Mouse (Mus musculus): ENCODE results near the gene Trio. TPM values are rescaled to one million over a fixed set of nuclear protein-coding genes. Genes with fewer than 3 reads are reported as not detected.

The Trio gene
- polyA plus RNA-seq, 1 experiment = 17.5 TPM

GRCm38 (mm10) chr15:27702972-27703313 is 322.7 kb downstream of the Trio start:
- no peak for TF ChIP-seq CTCF (IDR thresholded peaks at IDR 0.05; ENCODE audit: extremely low read depth, insufficient read length, insufficient replicate concordance, low read depth, low read length)
- TF ChIP-seq POLR2A (IDR thresholded peaks at IDR 0.05; ENCODE audit: low read depth, low read length) = no peak
- no peaks in the 10 kb centered on the region for H3K36me3 ChIP-seq (ENCODE audit: control insufficient read depth, insufficient read depth, low read length)
- peaks cover 3% of the 10 kb centered on the region for H3K4me1 ChIP-seq (ENCODE audit: control insufficient read depth, insufficient read depth, insufficient read length, low read length)
- H3K4me3 ChIP-seq (ENCODE audit: low read depth, low read length) = no peak overlapping the region
- peak overlapping the region; percentile 46; the same call in 1 of the 2 replicates for H3K27ac ChIP-seq (ENCODE audit: insufficient read depth, low read depth, low read length)
- WGBS = 11% methylated on average over 1 of the region's 1 CpGs
- no peaks in the 10 kb centered on the region for H3K27me3 ChIP-seq (ENCODE audit: control insufficient read depth, insufficient read depth, low read length)

GRCm38 (mm10) chr15:27702031-27702971 is 323.3 kb downstream of the Trio start:
- Histone ChIP-seq H3K36me3 (ENCODE audit: control insufficient read depth, insufficient read depth, low read length) (no peaks in the 10 kb centered on the region), H3K4me1 (ENCODE audit: control insufficient read depth, insufficient read depth, insufficient read length, low read length) (peaks cover 3% of the 10 kb centered on the region), H3K27ac (ENCODE audit: insufficient read depth, low read depth, low read length) (peak overlapping the region; percentile 46; the same call in 1 of the 2 replicates), H3K4me3 (ENCODE audit: low read depth, low read length) (no peak overlapping the region), H3K27me3 (ENCODE audit: control insufficient read depth, insufficient read depth, low read length) (no peaks in the 10 kb centered on the region)
- TF ChIP-seq POLR2A (IDR thresholded peaks at IDR 0.05; ENCODE audit: low read depth, low read length) = no peak
- TF ChIP-seq CTCF (IDR thresholded peaks at IDR 0.05; ENCODE audit: extremely low read depth, insufficient read length, insufficient replicate concordance, low read depth, low read length) = no peak
- WGBS = 31% methylated on average over 11 of the region's 11 CpGs

GRCm38 (mm10) chr15:27697632-27698031 is 328.0 kb downstream of the Trio start:
- Histone ChIP-seq H3K27me3 (ENCODE audit: control insufficient read depth, insufficient read depth, low read length) (no peaks in the 10 kb centered on the region), H3K36me3 (ENCODE audit: control insufficient read depth, insufficient read depth, low read length) (no peaks in the 10 kb centered on the region), H3K4me1 (ENCODE audit: control insufficient read depth, insufficient read depth, insufficient read length, low read length) (peaks cover 3% of the 10 kb centered on the region), H3K4me3 (ENCODE audit: low read depth, low read length) (no peak overlapping the region), H3K27ac (ENCODE audit: insufficient read depth, low read depth, low read length) (no peak overlapping the region)
- WGBS = 87% methylated on average over 5 of the region's 5 CpGs
- no peak for TF ChIP-seq POLR2A (IDR thresholded peaks at IDR 0.05; ENCODE audit: low read depth, low read length)

- 88% methylated on average over 10 of the region's 10 CpGs for WGBS
- H3K4me3 ChIP-seq (ENCODE audit: low read depth, low read length) = no peak overlapping the region
- no peak overlapping the region for H3K27ac ChIP-seq (ENCODE audit: insufficient read depth, low read depth, low read length)
- H3K4me1 ChIP-seq (ENCODE audit: control insufficient read depth, insufficient read depth, insufficient read length, low read length) = no peaks in the 10 kb centered on the region
- no peaks in the 10 kb centered on the region for H3K27me3 ChIP-seq (ENCODE audit: control insufficient read depth, insufficient read depth, low read length)
- TF ChIP-seq CTCF (IDR thresholded peaks at IDR 0.05; ENCODE audit: extremely low read depth, insufficient read length, insufficient replicate concordance, low read depth, low read length) = no peak
- H3K36me3 ChIP-seq (ENCODE audit: control insufficient read depth, insufficient read depth, low read length) = no peaks in the 10 kb centered on the region
Measured at GRCm38 (mm10) chr15:27693235-27693634, 332.4 kb downstream of the Trio start.

- no peaks in the 10 kb centered on the region for H3K27me3 ChIP-seq (ENCODE audit: control insufficient read depth, insufficient read depth, low read length)
- H3K36me3 ChIP-seq (ENCODE audit: control insufficient read depth, insufficient read depth, low read length) = no peaks in the 10 kb centered on the region
- H3K4me1 ChIP-seq (ENCODE audit: control insufficient read depth, insufficient read depth, insufficient read length, low read length) = no peaks in the 10 kb centered on the region
- H3K4me3 ChIP-seq (ENCODE audit: low read depth, low read length) = no peak overlapping the region
- WGBS = 80% methylated on average over 7 of the region's 7 CpGs
- no peak for TF ChIP-seq POLR2A (IDR thresholded peaks at IDR 0.05; ENCODE audit: low read depth, low read length)
- no peak for TF ChIP-seq CTCF (IDR thresholded peaks at IDR 0.05; ENCODE audit: extremely low read depth, insufficient read length, insufficient replicate concordance, low read depth, low read length)
- no peak overlapping the region for H3K27ac ChIP-seq (ENCODE audit: insufficient read depth, low read depth, low read length)
Measured at GRCm38 (mm10) chr15:27692161-27692560, 333.5 kb downstream of the Trio start.

- Histone ChIP-seq H3K27me3 (ENCODE audit: control insufficient read depth, insufficient read depth, low read length) (no peaks in the 10 kb centered on the region), H3K4me1 (ENCODE audit: control insufficient read depth, insufficient read depth, insufficient read length, low read length) (no peaks in the 10 kb centered on the region), H3K36me3 (ENCODE audit: control insufficient read depth, insufficient read depth, low read length) (no peaks in the 10 kb centered on the region), H3K4me3 (ENCODE audit: low read depth, low read length) (no peak overlapping the region), H3K27ac (ENCODE audit: insufficient read depth, low read depth, low read length) (no peak overlapping the region)
- no peak for TF ChIP-seq CTCF (IDR thresholded peaks at IDR 0.05; ENCODE audit: extremely low read depth, insufficient read length, insufficient replicate concordance, low read depth, low read length)
- 71% methylated on average over 7 of the region's 7 CpGs for WGBS
Measured at GRCm38 (mm10) chr15:27691213-27691612, 334.4 kb downstream of the Trio start.

- Histone ChIP-seq H3K4me1 (ENCODE audit: control insufficient read depth, insufficient read depth, insufficient read length, low read length) (no peaks in the 10 kb centered on the region), H3K36me3 (ENCODE audit: control insufficient read depth, insufficient read depth, low read length) (no peaks in the 10 kb centered on the region), H3K27ac (ENCODE audit: insufficient read depth, low read depth, low read length) (peak overlapping the region; percentile 30; the same call in 1 of the 2 replicates), H3K27me3 (ENCODE audit: control insufficient read depth, insufficient read depth, low read length) (no peaks in the 10 kb centered on the region), H3K4me3 (ENCODE audit: low read depth, low read length) (no peak overlapping the region)
- WGBS = 59% methylated on average over 9 of the region's 9 CpGs
- TF ChIP-seq CTCF (IDR thresholded peaks at IDR 0.05; ENCODE audit: extremely low read depth, insufficient read length, insufficient replicate concordance, low read depth, low read length) = no peak
- TF ChIP-seq POLR2A (IDR thresholded peaks at IDR 0.05; ENCODE audit: low read depth, low read length) = no peak
Measured at GRCm38 (mm10) chr15:27688041-27688651, 337.5 kb downstream of the Trio start.
